Mouse (Mus musculus): ENCODE data around the gene Tab3. TPM values are rescaled to one million over a fixed set of nuclear protein-coding genes. Genes with fewer than 3 reads are reported as not detected.

The Tab3 gene
- polyA plus RNA-seq, 1 experiment: 7.0 TPM

- no peak for DNase-seq
- Histone ChIP-seq H3K4me3 (ENCODE audit: control insufficient read depth, insufficient read depth, low read length) (no peak overlapping the region), H3K36me3 (ENCODE audit: control insufficient read depth, insufficient read depth, low read length) (no peaks in the 10 kb centered on the region), H3K27ac (ENCODE audit: control insufficient read depth, insufficient read depth, low read length) (no peak overlapping the region), H3K4me1 (replicated peaks; ENCODE audit: control insufficient read depth, insufficient read depth, low read length) (no peaks in the 10 kb centered on the region), H3K27me3 (ENCODE audit: control insufficient read depth, insufficient read depth, low read length) (no peaks in the 10 kb centered on the region)
- 96% methylated on average over 6 of the region's 6 CpGs for WGBS
- no peak for TF ChIP-seq CTCF (IDR thresholded peaks at IDR 0.05; ENCODE audit: borderline replicate concordance, control insufficient read depth, extremely low read depth, insufficient read depth, low read length, poor library complexity)
- no peak for TF ChIP-seq POLR2A (IDR thresholded peaks at IDR 0.05; ENCODE audit: control insufficient read depth, extremely low read depth, insufficient read depth, low read length, poor library complexity)
Observed at GRCm38 (mm10) chrX:85576310-85576709, 2.5 kb downstream of the Tab3 start.

- Histone ChIP-seq H3K36me3 (ENCODE audit: control insufficient read depth, insufficient read depth, low read length) (no peaks in the 10 kb centered on the region), H3K4me1 (replicated peaks; ENCODE audit: control insufficient read depth, insufficient read depth, low read length) (no peaks in the 10 kb centered on the region), H3K4me3 (ENCODE audit: control insufficient read depth, insufficient read depth, low read length) (no peak overlapping the region), H3K27me3 (ENCODE audit: control insufficient read depth, insufficient read depth, low read length) (no peaks in the 10 kb centered on the region), H3K27ac (ENCODE audit: control insufficient read depth, insufficient read depth, low read length) (no peak overlapping the region)
- DNase-seq: no peak
- TF ChIP-seq POLR2A (IDR thresholded peaks at IDR 0.05; ENCODE audit: control insufficient read depth, extremely low read depth, insufficient read depth, low read length, poor library complexity) (no peak), CTCF (IDR thresholded peaks at IDR 0.05; ENCODE audit: borderline replicate concordance, control insufficient read depth, extremely low read depth, insufficient read depth, low read length, poor library complexity) (no peak)
- WGBS: 65% methylated on average over 2 of the region's 2 CpGs
Observed at GRCm38 (mm10) chrX:85580768-85581167, 6.9 kb downstream of the Tab3 start.

GRCm38 (mm10) chrX:85582517-85582916, 8.7 kb downstream of the Tab3 start:
- no peaks in the 10 kb centered on the region for H3K36me3 ChIP-seq (ENCODE audit: control insufficient read depth, insufficient read depth, low read length)
- H3K27ac ChIP-seq (ENCODE audit: control insufficient read depth, insufficient read depth, low read length): no peak overlapping the region
- 100% methylated on average over 1 of the region's 1 CpGs for WGBS
- TF ChIP-seq CTCF (IDR thresholded peaks at IDR 0.05; ENCODE audit: borderline replicate concordance, control insufficient read depth, extremely low read depth, insufficient read depth, low read length, poor library complexity) (no peak), POLR2A (IDR thresholded peaks at IDR 0.05; ENCODE audit: control insufficient read depth, extremely low read depth, insufficient read depth, low read length, poor library complexity) (no peak)
- H3K27me3 ChIP-seq (ENCODE audit: control insufficient read depth, insufficient read depth, low read length): no peaks in the 10 kb centered on the region
- DNase-seq: no peak
- H3K4me1 ChIP-seq (replicated peaks; ENCODE audit: control insufficient read depth, insufficient read depth, low read length): no peaks in the 10 kb centered on the region
- no peak overlapping the region for H3K4me3 ChIP-seq (ENCODE audit: control insufficient read depth, insufficient read depth, low read length)

- H3K27ac ChIP-seq (ENCODE audit: control insufficient read depth, insufficient read depth, low read length): no peak overlapping the region
- no peaks in the 10 kb centered on the region for H3K27me3 ChIP-seq (ENCODE audit: control insufficient read depth, insufficient read depth, low read length)
- no peak overlapping the region for H3K4me3 ChIP-seq (ENCODE audit: control insufficient read depth, insufficient read depth, low read length)
- TF ChIP-seq CTCF (IDR thresholded peaks at IDR 0.05; ENCODE audit: borderline replicate concordance, control insufficient read depth, extremely low read depth, insufficient read depth, low read length, poor library complexity): no peak
- TF ChIP-seq POLR2A (IDR thresholded peaks at IDR 0.05; ENCODE audit: control insufficient read depth, extremely low read depth, insufficient read depth, low read length, poor library complexity): no peak
- no peaks in the 10 kb centered on the region for H3K36me3 ChIP-seq (ENCODE audit: control insufficient read depth, insufficient read depth, low read length)
- no peaks in the 10 kb centered on the region for H3K4me1 ChIP-seq (replicated peaks; ENCODE audit: control insufficient read depth, insufficient read depth, low read length)
- no peak for DNase-seq
Observed at GRCm38 (mm10) chrX:85585575-85585974, 11.8 kb downstream of the Tab3 start.

GRCm38 (mm10) chrX:85614701-85615100, 40.9 kb downstream of the Tab3 start:
- no peak overlapping the region for H3K4me3 ChIP-seq (ENCODE audit: control insufficient read depth, insufficient read depth, low read length)
- H3K36me3 ChIP-seq (ENCODE audit: control insufficient read depth, insufficient read depth, low read length): no peaks in the 10 kb centered on the region
- DNase-seq: no peak
- 98% methylated on average over 2 of the region's 2 CpGs for WGBS
- H3K4me1 ChIP-seq (replicated peaks; ENCODE audit: control insufficient read depth, insufficient read depth, low read length): no peaks in the 10 kb centered on the region
- H3K27me3 ChIP-seq (ENCODE audit: control insufficient read depth, insufficient read depth, low read length): no peaks in the 10 kb centered on the region
- TF ChIP-seq POLR2A (IDR thresholded peaks at IDR 0.05; ENCODE audit: control insufficient read depth, extremely low read depth, insufficient read depth, low read length, poor library complexity): no peak
- no peak for TF ChIP-seq CTCF (IDR thresholded peaks at IDR 0.05; ENCODE audit: borderline replicate concordance, control insufficient read depth, extremely low read depth, insufficient read depth, low read length, poor library complexity)
- H3K27ac ChIP-seq (ENCODE audit: control insufficient read depth, insufficient read depth, low read length): no peak overlapping the region

- TF ChIP-seq POLR2A (IDR thresholded peaks at IDR 0.05; ENCODE audit: control insufficient read depth, extremely low read depth, insufficient read depth, low read length, poor library complexity) (no peak), CTCF (IDR thresholded peaks at IDR 0.05; ENCODE audit: borderline replicate concordance, control insufficient read depth, extremely low read depth, insufficient read depth, low read length, poor library complexity) (no peak)
- Histone ChIP-seq H3K27me3 (ENCODE audit: control insufficient read depth, insufficient read depth, low read length) (no peaks in the 10 kb centered on the region), H3K4me3 (ENCODE audit: control insufficient read depth, insufficient read depth, low read length) (no peak overlapping the region), H3K27ac (ENCODE audit: control insufficient read depth, insufficient read depth, low read length) (no peak overlapping the region), H3K4me1 (replicated peaks; ENCODE audit: control insufficient read depth, insufficient read depth, low read length) (no peaks in the 10 kb centered on the region), H3K36me3 (ENCODE audit: control insufficient read depth, insufficient read depth, low read length) (no peaks in the 10 kb centered on the region)
- WGBS: 39% methylated on average over 8 of the region's 8 CpGs
- DNase-seq: peak; percentile 1
Observed at GRCm38 (mm10) chrX:85646204-85646777, 72.5 kb downstream of the Tab3 start.

GRCm38 (mm10) chrX:85676808-85677207, 103.0 kb downstream of the Tab3 start:
- Histone ChIP-seq H3K27ac (ENCODE audit: control insufficient read depth, insufficient read depth, low read length) (no peak overlapping the region), H3K36me3 (ENCODE audit: control insufficient read depth, insufficient read depth, low read length) (no peaks in the 10 kb centered on the region), H3K4me3 (ENCODE audit: control insufficient read depth, insufficient read depth, low read length) (no peak overlapping the region), H3K27me3 (ENCODE audit: control insufficient read depth, insufficient read depth, low read length) (no peaks in the 10 kb centered on the region), H3K4me1 (replicated peaks; ENCODE audit: control insufficient read depth, insufficient read depth, low read length) (no peaks in the 10 kb centered on the region)
- TF ChIP-seq POLR2A (IDR thresholded peaks at IDR 0.05; ENCODE audit: control insufficient read depth, extremely low read depth, insufficient read depth, low read length, poor library complexity): no peak
- TF ChIP-seq CTCF (IDR thresholded peaks at IDR 0.05; ENCODE audit: borderline replicate concordance, control insufficient read depth, extremely low read depth, insufficient read depth, low read length, poor library complexity): no peak
- 13% methylated on average over 7 of the region's 7 CpGs for WGBS
- DNase-seq: peak; percentile 18

Measured in thymus, adult 2 months (tissue).